Mouse (Mus musculus): ENCODE results near the gene Olfr285. TPM values are rescaled to one million over a fixed set of nuclear protein-coding genes. Genes with fewer than 3 reads are reported as not detected.

The Olfr285 gene
- polyA plus RNA-seq, 1 experiment from 2014 or later: not detected

Other genes with a start within 250 kb of the Olfr285 start
- 99.4 and 106 TPM in 2 replicates for gene Pfkm, start 224.8 kb downstream of the Olfr285 start, polyA plus RNA-seq (2015; fragmentation: Nextera tagmentation; extraction: Ambion mirVana)
- gene Senp1, start 223.6 kb downstream of the Olfr285 start, polyA plus RNA-seq (2015; fragmentation: Nextera tagmentation; extraction: Ambion mirVana): 17.3 and 18.9 TPM in 2 replicates
- 61.0 and 64.4 TPM in 2 replicates for gene Asb8, start 151.7 kb downstream of the Olfr285 start, polyA plus RNA-seq (2015; fragmentation: Nextera tagmentation; extraction: Ambion mirVana)
- gene Ccdc184, start 150.2 kb downstream of the Olfr285 start, polyA plus RNA-seq (2015; fragmentation: Nextera tagmentation; extraction: Ambion mirVana): 130 and 139 TPM in 2 replicates
- not detected in 2 replicates for gene Olfr288, start 121.8 kb downstream of the Olfr285 start, polyA plus RNA-seq (2015; fragmentation: Nextera tagmentation; extraction: Ambion mirVana)
- gene Gm44579, start 96.4 kb downstream of the Olfr285 start, polyA plus RNA-seq (2015; fragmentation: Nextera tagmentation; extraction: Ambion mirVana): not detected in 2 replicates
- 0.42 and 1.0 TPM in 2 replicates for gene Olfr287, start 96.3 kb downstream of the Olfr285 start, polyA plus RNA-seq (2015; fragmentation: Nextera tagmentation; extraction: Ambion mirVana)
- gene Olfr286, start 82.9 kb downstream of the Olfr285 start, polyA plus RNA-seq (2015; fragmentation: Nextera tagmentation; extraction: Ambion mirVana): not detected in 2 replicates
- gene H1fnt, start 60.1 kb downstream of the Olfr285 start, polyA plus RNA-seq (2015; fragmentation: Nextera tagmentation; extraction: Ambion mirVana): not detected in 2 replicates
- 11.2 and 13.1 TPM in 2 replicates for gene Zfp641, start 21.2 kb downstream of the Olfr285 start, polyA plus RNA-seq (2015; fragmentation: Nextera tagmentation; extraction: Ambion mirVana)
- gene Olfr284, start 23.6 kb upstream of the Olfr285 start, polyA plus RNA-seq (2015; fragmentation: Nextera tagmentation; extraction: Ambion mirVana): not detected in 2 replicates
- not detected in 2 replicates for gene Olfr283, start 63.6 kb upstream of the Olfr285 start, polyA plus RNA-seq (2015; fragmentation: Nextera tagmentation; extraction: Ambion mirVana)
- not detected in 2 replicates for gene Olfr282, start 113.9 kb upstream of the Olfr285 start, polyA plus RNA-seq (2015; fragmentation: Nextera tagmentation; extraction: Ambion mirVana)
- gene Olfr281, start 135.2 kb upstream of the Olfr285 start, polyA plus RNA-seq (2015; fragmentation: Nextera tagmentation; extraction: Ambion mirVana): not detected in 2 replicates
- gene OR5BS1P, start 152.5 kb upstream of the Olfr285 start, polyA plus RNA-seq (2015; fragmentation: Nextera tagmentation; extraction: Ambion mirVana): not detected in 2 replicates
- not detected in 2 replicates for gene Lalba, start 165.4 kb upstream of the Olfr285 start, polyA plus RNA-seq (2015; fragmentation: Nextera tagmentation; extraction: Ambion mirVana)
- not detected in 2 replicates for gene Olfr279, start 175.0 kb upstream of the Olfr285 start, polyA plus RNA-seq (2015; fragmentation: Nextera tagmentation; extraction: Ambion mirVana)
- gene Kansl2, start 216.9 kb upstream of the Olfr285 start, polyA plus RNA-seq (2015; fragmentation: Nextera tagmentation; extraction: Ambion mirVana): 90.4 and 102 TPM in 2 replicates

All from hindbrain, embryonic 16.5 days (tissue).